In genomic region chr6:35257626-35258190, GRCm38 (mm10) we compare ENCODE assay signal across 19 mouse cellular contexts. TPM values are rescaled to one million over a fixed set of nuclear protein-coding genes. Genes with fewer than 3 reads are reported as not detected.
DNase-seq lines count a peak whose midpoint lies in the region; ATAC-seq and TF ChIP-seq lines count a peak whose summit lies in the region.
"Had no signal": no experiment of that assay in that cellular context is flagged by ENCODE, and none has a peak within 500 bp of the region (broad histone marks: within the 10 kb centered on the region; RNA-seq: fewer than 3 reads in every experiment).

No protein-coding gene starts in this region.

- peaks cover 34 to 69% of the 10 kb centered on the region in 2 experiments for H3K4me1 ChIP-seq in heart, embryonic 14.5 days (ENCODE audit: control insufficient read depth in 2 of 2, insufficient read depth in 2 of 2, low read length in 2 of 2)
- peaks cover 52 to 56% of the 10 kb centered on the region in 2 experiments for H3K4me1 ChIP-seq in liver, embryonic 14.5 days (replicated peaks; ENCODE audit: control insufficient read depth in 2 of 2, insufficient read depth in 2 of 2, low read length in 1 of 2)

- WGBS in heart, embryonic 14.5 days: 85% methylated on average over 13 of the region's 13 CpGs
- WGBS in liver, embryonic 14.5 days (ENCODE audit: insufficient replicate concordance): 45% methylated on average over 13 of the region's 13 CpGs

- H3K4me3 ChIP-seq in heart, embryonic 14.5 days (ENCODE audit: control insufficient read depth in 1 of 2, insufficient read depth in 1 of 2, low read depth in 1 of 2, low read length in 2 of 2): no peak overlapping the region
- H3K4me3 ChIP-seq in liver, embryonic 14.5 days (ENCODE audit: insufficient read depth in 1 of 2, low read depth in 2 of 2, low read length in 2 of 2): peak overlapping the region; percentile 50 to 95
- H3K4me3 ChIP-seq: forebrain, embryonic 12.5 days; kidney, embryonic 15.5 days; left cerebral cortex, adult 2 months; limb, embryonic 13.5 days had no signal

- intact Hi-C loops in heart, postnatal 10 days (cut with DNase I): loop anchor here (10.0 kb wide), 2 partner anchors 117 to 277 kb away; partner anchors contain the start of gene Mtpn

- no peaks in the 10 kb centered on the region for H3K9me3 ChIP-seq in heart, embryonic 14.5 days (ENCODE audit: control insufficient read depth, low read length)
- H3K9me3 ChIP-seq in liver, embryonic 14.5 days (ENCODE audit: control insufficient read depth, low read length): no peaks in the 10 kb centered on the region
- H3K9me3 ChIP-seq: forebrain, embryonic 12.5 days; kidney, embryonic 15.5 days; limb, embryonic 13.5 days had no signal

- peak overlapping the region; percentile 85 for H3K4me2 ChIP-seq in heart, embryonic 14.5 days (ENCODE audit: low read length)
- H3K4me2 ChIP-seq in liver, embryonic 14.5 days (ENCODE audit: low read depth): peak overlapping the region; percentile 89
- H3K4me2 ChIP-seq: forebrain, embryonic 12.5 days; kidney, embryonic 15.5 days; limb, embryonic 13.5 days had no signal

- no peak for ATAC-seq in heart, embryonic 14.5 days (ENCODE audit: insufficient number of reproducible peaks, insufficient read depth, low FRiP score, low read depth)
- ATAC-seq in liver, embryonic 14.5 days (ENCODE audit: insufficient read depth): no peak
- ATAC-seq: lung, postnatal 0 days had no signal

- H3K9ac ChIP-seq in heart, embryonic 14.5 days (ENCODE audit: low read length): no peak overlapping the region
- peak overlapping the region; percentile 99 for H3K9ac ChIP-seq in liver, embryonic 14.5 days (replicated peaks)
- H3K9ac ChIP-seq: forebrain, embryonic 12.5 days; kidney, embryonic 15.5 days; limb, embryonic 13.5 days had no signal

- no peak for DNase-seq in heart, postnatal 10 days
- DNase-seq in CD4-positive, CD25-positive, alpha-beta regulatory T cell, adult 2 months (ENCODE audit: low read depth, low spot score): peak; percentile 58
- peak; percentile 9 for DNase-seq in c-Kit-positive CD71-positive TER-119-positive erythroid progenitor cells, embryonic 14.5 days (ENCODE audit: low spot score)
- no peak for DNase-seq in liver, embryonic 14.5 days (ENCODE audit: low read depth in 3 of 3, low spot score in 3 of 3)
- no peak for DNase-seq in left cerebral cortex, adult 18-20 months (ENCODE audit: low spot score in 2 of 2)
- no peak for DNase-seq in right cerebral cortex, postnatal 4 days
- DNase-seq in left cerebral cortex, adult 9 months (ENCODE audit: low spot score in 2 of 2): no peak
- DNase-seq: adrenal gland, postnatal 36 days; cerebellum, postnatal 10 days; spleen, adult 18-20 months; thymus, postnatal 4 days had no signal

- TF ChIP-seq CTCF in liver, embryonic 14.5 days (IDR thresholded peaks at IDR 0.05; ENCODE audit: low read depth): no peak

- H3K27me3 ChIP-seq in heart, embryonic 14.5 days (ENCODE audit: control insufficient read depth, insufficient read depth, low read length): no peaks in the 10 kb centered on the region
- no peaks in the 10 kb centered on the region for H3K27me3 ChIP-seq in liver, embryonic 14.5 days (ENCODE audit: control insufficient read depth, insufficient read depth, low read length)
- H3K27me3 ChIP-seq: forebrain, embryonic 12.5 days; kidney, embryonic 15.5 days; limb, embryonic 13.5 days had no signal

- no peak for TF ChIP-seq EP300 in liver, embryonic 14.5 days (IDR thresholded peaks at IDR 0.05; ENCODE audit: low read depth)

- peak overlapping the region; percentile 27 to 41; a peak in 2 of 4 replicates for H3K27ac ChIP-seq in heart, embryonic 14.5 days (replicated peaks in 1 of 2; ENCODE audit: control insufficient read depth in 1 of 2, insufficient read depth in 1 of 2, low read depth in 2 of 2, low read length in 2 of 2)
- H3K27ac ChIP-seq in liver, embryonic 14.5 days: peak overlapping the region; percentile 99
- H3K27ac ChIP-seq: forebrain, embryonic 12.5 days; kidney, embryonic 15.5 days; left cerebral cortex, adult 2 months; limb, embryonic 13.5 days had no signal

- peaks cover 20% of the 10 kb centered on the region for H3K36me3 ChIP-seq in heart, embryonic 14.5 days (ENCODE audit: control insufficient read depth, insufficient read depth, low read length)
- peaks cover 26% of the 10 kb centered on the region for H3K36me3 ChIP-seq in liver, embryonic 14.5 days (replicated peaks; ENCODE audit: control insufficient read depth, insufficient read depth, low read depth)

RNA-seq across cellular contexts. Expression of gene Slc13a4, which starts 50.2 kb away (rescaled TPM):
- polyA plus RNA-seq in heart, embryonic 14.5 days (2014; fragmentation: Nextera tagmentation; extraction: Ambion mirVana): 1.1 and 1.3 TPM in 2 replicates
- under 1 TPM; 0.12 TPM for total RNA-seq in heart, postnatal 10 days (2021)
- polyA plus RNA-seq in liver, embryonic 14.5 days (2012; rRNA removed): 0.03 and 0.04 TPM in 2 replicates
- 0.09 and 0.22 TPM in 2 replicates for polyA plus RNA-seq in liver, embryonic 14.5 days (2014; fragmentation: Nextera tagmentation; extraction: Ambion mirVana)
- total RNA-seq in left cerebral cortex, adult 18-20 months (2021): 10 to 100 TPM; 16.4 to 16.6 TPM
- total RNA-seq: monocyte, adult 5-6 weeks; neutrophil, adult 5-6 weeks had no signal

Comparison
In these comparisons a context has a peak if more than half of its experiments do, and no peak if none do; other contexts are left out.
1. H3K4me3 ChIP-seq: peak in liver, embryonic 14.5 days (2 of 2); none in heart, embryonic 14.5 days (0 of 2).
2. DNase-seq: peak in CD4-positive, CD25-positive, alpha-beta regulatory T cell, adult 2 months (single experiment) and c-Kit-positive CD71-positive TER-119-positive erythroid progenitor cells, embryonic 14.5 days (single experiment); none in heart, postnatal 10 days (0 of 2), liver, embryonic 14.5 days (0 of 3), left cerebral cortex, adult 18-20 months (0 of 2), right cerebral cortex, postnatal 4 days (single experiment) and left cerebral cortex, adult 9 months (0 of 2).
3. RNA of gene Slc13a4, which starts 50.2 kb away (total RNA-seq): 16.4 to 16.6 TPM in left cerebral cortex, adult 18-20 months; 0.12 TPM in heart, postnatal 10 days; every median in the first group is over 10 times any median in the second.